8 mouse cellular contexts compared by ENCODE assay signal in genomic region chr17:74528648-74529532, GRCm38 (mm10). TPM values are rescaled to one million over a fixed set of nuclear protein-coding genes. Genes with fewer than 3 reads are reported as not detected.
DNase-seq lines count a peak whose midpoint lies in the region; ATAC-seq lines count a peak whose summit lies in the region.

No protein-coding gene starts in this region.

- no peaks in the 10 kb centered on the region for H3K9me3 ChIP-seq in forebrain, embryonic 15.5 days
- no peaks in the 10 kb centered on the region for H3K9me3 ChIP-seq in stomach, embryonic 15.5 days

- peak overlapping the region; percentile 98 for H3K27ac ChIP-seq in forebrain, embryonic 15.5 days (replicated peaks)
- peak overlapping the region; percentile 99 for H3K27ac ChIP-seq in stomach, embryonic 15.5 days

- DNase-seq in adrenal gland, postnatal 4 days (ENCODE audit: low spot score in 2 of 2), result peak; percentile 49 to 51
- no peak for DNase-seq in adrenal gland, adult 2 months
- peak; percentile 27 to 39 for DNase-seq in thymus, adult 18-20 months
- DNase-seq in thymus, postnatal 0 days (ENCODE audit: low spot score), result no peak
- DNase-seq in lung, postnatal 25 days (ENCODE audit: low spot score), result peak; percentile 16

- no peak for ATAC-seq in forebrain, embryonic 15.5 days (replicated peaks)
- ATAC-seq in inflammation-experienced regulatory T-cells, adult 6 months, result peak; percentile 14
- ATAC-seq in stomach, embryonic 15.5 days (ENCODE audit: insufficient read depth, low FRiP score, low read depth), result peak; percentile 45

- no peaks in the 10 kb centered on the region for H3K27me3 ChIP-seq in forebrain, embryonic 15.5 days
- H3K27me3 ChIP-seq in stomach, embryonic 15.5 days (replicated peaks), result no peaks in the 10 kb centered on the region

- peaks cover 26% of the 10 kb centered on the region for H3K4me1 ChIP-seq in forebrain, embryonic 15.5 days
- peaks cover 3% of the 10 kb centered on the region; the same call in 1 of the 2 replicates for H3K4me1 ChIP-seq in stomach, embryonic 15.5 days

- peak overlapping the region; percentile 94 for H3K9ac ChIP-seq in forebrain, embryonic 15.5 days (replicated peaks)
- peak overlapping the region; percentile 82 for H3K9ac ChIP-seq in stomach, embryonic 15.5 days

- under 1% methylated on average over 70 of the region's 72 CpGs for WGBS in forebrain, embryonic 15.5 days
- under 1% methylated on average over 69 of the region's 72 CpGs for WGBS in stomach, embryonic 15.5 days

- H3K4me2 ChIP-seq in forebrain, embryonic 15.5 days (replicated peaks), result peak overlapping the region; percentile 90
- H3K4me2 ChIP-seq in stomach, embryonic 15.5 days, result peak overlapping the region; percentile 61

- no peaks in the 10 kb centered on the region for H3K36me3 ChIP-seq in forebrain, embryonic 15.5 days
- no peaks in the 10 kb centered on the region for H3K36me3 ChIP-seq in stomach, embryonic 15.5 days

- H3K4me3 ChIP-seq in forebrain, embryonic 15.5 days, result peak overlapping the region; percentile 96
- H3K4me3 ChIP-seq in stomach, embryonic 15.5 days (replicated peaks), result peak overlapping the region; percentile 93

RNA-seq across cellular contexts. Expression of gene Birc6, which starts 0.8 kb away (rescaled TPM):
- total RNA-seq in adrenal gland, postnatal 4 days (2021), result 100 to 1,000 TPM; 107 to 129 TPM
- total RNA-seq in adrenal gland, adult 2 months (2021), result 100 to 1,000 TPM in 1 of 2 experiments, 10 to 100 TPM in 1; 95.6 to 116 TPM
- polyA plus RNA-seq in adrenal gland, adult 2 months (2012; rRNA removed), result 41.8 and 46.6 TPM in 2 replicates
- 126 and 162 TPM in 2 replicates for polyA plus RNA-seq in thymus, postnatal 0 days (2015; fragmentation: Nextera tagmentation; extraction: Ambion mirVana)
- polyA plus RNA-seq in forebrain, embryonic 15.5 days (2015; fragmentation: Nextera tagmentation; extraction: Ambion mirVana), result 99.1 and 99.8 TPM in 2 replicates
- 100 to 1,000 TPM; 182 to 257 (median 187) TPM for polyA plus RNA-seq in inflammation-experienced regulatory T-cells, adult 6 months (2017; shearing (Covaris generic))
- 81.8 and 82.6 TPM in 2 replicates for polyA plus RNA-seq in stomach, embryonic 15.5 days (2015; fragmentation: Nextera tagmentation; extraction: Ambion mirVana)

RNA-seq across cellular contexts. Expression of gene Yipf4, which starts 39.6 kb away (rescaled TPM):
- 100 to 1,000 TPM in 1 of 2 experiments, 10 to 100 TPM in 1; 99.8 to 100 TPM for total RNA-seq in adrenal gland, postnatal 4 days (2021)
- 100 to 1,000 TPM in 1 of 2 experiments, 10 to 100 TPM in 1; 88.5 to 130 TPM for total RNA-seq in adrenal gland, adult 2 months (2021)
- 308 and 320 TPM in 2 replicates for polyA plus RNA-seq in adrenal gland, adult 2 months (2012; rRNA removed)
- 95.4 and 98.3 TPM in 2 replicates for polyA plus RNA-seq in thymus, postnatal 0 days (2015; fragmentation: Nextera tagmentation; extraction: Ambion mirVana)
- 55.8 and 65.0 TPM in 2 replicates for polyA plus RNA-seq in forebrain, embryonic 15.5 days (2015; fragmentation: Nextera tagmentation; extraction: Ambion mirVana)
- 10 to 100 TPM in 2 of 3 experiments, 1 to 10 TPM in 1; 9.2 to 20.0 (median 17.8) TPM for polyA plus RNA-seq in inflammation-experienced regulatory T-cells, adult 6 months (2017; shearing (Covaris generic))
- polyA plus RNA-seq in stomach, embryonic 15.5 days (2015; fragmentation: Nextera tagmentation; extraction: Ambion mirVana), result 67.7 and 78.4 TPM in 2 replicates

Comparison
In these comparisons a context has a peak if more than half of its experiments do, and no peak if none do; other contexts are left out.
1. DNase-seq: peak in adrenal gland, postnatal 4 days (2 of 2), thymus, adult 18-20 months (2 of 2) and lung, postnatal 25 days (single experiment); none in adrenal gland, adult 2 months (single experiment) and thymus, postnatal 0 days (single experiment).